Mouse (Mus musculus) liver, embryonic 14.5 days (tissue): ENCODE measurements around the gene Siva1. TPM values are rescaled to one million over a fixed set of nuclear protein-coding genes. Genes with fewer than 3 reads are reported as not detected.

Source experiments
- ATAC-seq: fragments of 200-750 bp; cut with Nextera tagmentation; 2 replicates; pipeline ENCODE4 v1.8.0; 2017; ENCODE audit warnings: moderate number of reproducible peaks, mild to moderate bottlenecking, moderate library complexity; ENCODE audit not compliant: insufficient read depth
- DNase-seq, 3 experiments: peaks; one replicate each; pipeline ENCODE4 v3.0.0-alpha.2; 2012 to 2013; ENCODE audit warnings: low read depth in 3 of 3, low spot score in 3 of 3
- H3K27ac ChIP-seq: fragments of 300-500 bp; sonication (generic); 2 replicates; pipeline ENCODE4 v1.5.1; 2014; ENCODE audit warnings: moderate library complexity, mild to moderate bottlenecking, control low read depth, inconsistent platforms
- H3K27me3 ChIP-seq: fragments of 300-500 bp; sonication (generic); 2 replicates; pipeline ENCODE4 v1.6.1; 2014; ENCODE audit warnings: mild to moderate bottlenecking, low read length, moderate library complexity; ENCODE audit not compliant: control insufficient read depth, insufficient read depth
- H3K36me3 ChIP-seq: fragments of 300-500 bp; sonication (generic); replicated peaks from 2 replicates; pipeline ENCODE4 v1.6.1; 2014; ENCODE audit warnings: low read depth; ENCODE audit not compliant: control insufficient read depth, insufficient read depth
- H3K4me1 ChIP-seq, 2 experiments: fragments of 200-500 bp in 1 of 2; fragments of 300-500 bp in 1 of 2; sonication (generic) in 1 of 2; replicated peaks; 2 replicates each; pipeline ENCODE4 v1.6.1; 2012 to 2014; ENCODE audit warnings: antibody characterized with exemption in 1 of 2, inconsistent platforms in 1 of 2, low read length in 1 of 2; ENCODE audit not compliant: control insufficient read depth in 2 of 2, insufficient read depth in 2 of 2
- H3K4me2 ChIP-seq: fragments of 300-500 bp; sonication (generic); 2 replicates; pipeline ENCODE4 v1.6.1; 2014; ENCODE audit warnings: low read depth, mild to moderate bottlenecking, control low read depth, moderate library complexity
- H3K4me3 ChIP-seq, 2 experiments: fragments of 200-500 bp in 1 of 2; fragments of 300-500 bp in 1 of 2; sonication (generic) in 1 of 2; 2 replicates each; pipeline ENCODE4 v1.5.1; 2012 to 2014; ENCODE audit warnings: low read depth in 2 of 2, low read length in 2 of 2, mild to moderate bottlenecking in 2 of 2, control low read depth in 1 of 2, inconsistent platforms in 1 of 2, moderate library complexity in 1 of 2; ENCODE audit not compliant: insufficient read depth in 1 of 2
- H3K9ac ChIP-seq: fragments of 300-500 bp; sonication (generic); replicated peaks from 2 replicates; pipeline ENCODE4 v1.6.1; 2014; ENCODE audit warnings: mild to moderate bottlenecking, control low read depth, moderate library complexity
- H3K9me3 ChIP-seq: fragments of 300-500 bp; sonication (generic); 2 replicates; pipeline ENCODE4 v1.6.1; 2016; ENCODE audit warnings: low read length, mixed read lengths; ENCODE audit not compliant: control insufficient read depth
- CTCF ChIP-seq: IDR thresholded peaks from 2 replicates; pipeline ENCODE4 v1.5.1; 2016; ENCODE audit warnings: antibody characterized with exemption, low read depth, control low read depth
- EP300 ChIP-seq: IDR thresholded peaks from 2 replicates; pipeline ENCODE4 v1.6.1; 2016; ENCODE audit warnings: antibody characterized with exemption, low read depth
- WGBS: fragments of 180-500 bp; shearing (Covaris S2); extraction: QIAGEN DNeasy Blood & Tissue Kit; methylation state at CpG from one replicate; pipeline ENCODE4 v1.1.7; 2014; ENCODE audit not compliant: insufficient replicate concordance; 5-methylcytosine and 5-hydroxymethylcytosine counted together
- polyA plus RNA-seq, 2 experiments: library from polyadenylated mRNA; depleted of rRNA in 1 of 2; stranded (reverse) in 1 of 2; unstranded in 1 of 2; fragments of >200 nt; fragmentation: Nextera tagmentation in 1 of 2; extraction: Ambion mirVana in 1 of 2; gene quantifications; 2 replicates each; pipeline versions ENCODE4 v1.2.1 to v1.2.3; 2012 to 2014

The Siva1 gene
- polyA plus RNA-seq, 2 experiments: 70.6 to 157 TPM

GRCm38 (mm10) chr12:112644855-112645506, 502 bp downstream of the Siva1 start:
- H3K4me1 ChIP-seq: peaks cover 4 to 15% of the 10 kb centered on the region in 2 experiments
- DNase-seq (no peak), ATAC-seq (peak; percentile 26)
- H3K27me3 ChIP-seq: no peaks in the 10 kb centered on the region
- H3K4me3 ChIP-seq: peak overlapping the region; percentile 77 to 95
- peak; percentile 15; the same call in 1 of the 2 replicates for TF ChIP-seq CTCF
- TF ChIP-seq EP300: no peak
- H3K27ac ChIP-seq: peak overlapping the region; percentile 57
- no peaks in the 10 kb centered on the region for H3K9me3 ChIP-seq
- WGBS: under 1% methylated on average over 75 of the region's 75 CpGs
- peaks cover 13% of the 10 kb centered on the region for H3K36me3 ChIP-seq
- peak overlapping the region; percentile 98 for H3K4me2 ChIP-seq
- peak overlapping the region; percentile 89 for H3K9ac ChIP-seq

- Histone ChIP-seq H3K36me3 (peaks cover 13% of the 10 kb centered on the region), H3K4me2 (peak overlapping the region; percentile 98), H3K9ac (peak overlapping the region; percentile 89), H3K27ac (no peak overlapping the region), H3K4me1 (peaks cover 4 to 15% of the 10 kb centered on the region in 2 experiments), H3K9me3 (no peaks in the 10 kb centered on the region), H3K4me3 (peak overlapping the region; percentile 77 to 95), H3K27me3 (no peaks in the 10 kb centered on the region)
- WGBS: 48% methylated on average over 6 of the region's 6 CpGs
- no peak for TF ChIP-seq CTCF
- TF ChIP-seq EP300: no peak
- ATAC-seq (no peak), DNase-seq (no peak)
Observed at GRCm38 (mm10) chr12:112646139-112646538, 1.7 kb downstream of the Siva1 start.

- Histone ChIP-seq H3K36me3 (peaks cover 13% of the 10 kb centered on the region), H3K4me3 (no peak overlapping the region), H3K9ac (no peak overlapping the region), H3K27ac (no peak overlapping the region), H3K27me3 (no peaks in the 10 kb centered on the region), H3K4me2 (no peak overlapping the region), H3K9me3 (no peaks in the 10 kb centered on the region), H3K4me1 (peaks cover 4 to 15% of the 10 kb centered on the region in 2 experiments)
- ATAC-seq: no peak
- 84% methylated on average over 5 of the region's 5 CpGs for WGBS
- TF ChIP-seq CTCF (no peak), EP300 (no peak)
- no peak for DNase-seq
Observed at GRCm38 (mm10) chr12:112648081-112648480, 3.6 kb downstream of the Siva1 start.

GRCm38 (mm10) chr12:112651778-112652439, 7.4 kb downstream of the Siva1 start:
- no peak overlapping the region for H3K4me2 ChIP-seq
- DNase-seq (no peak), ATAC-seq (no peak)
- H3K9ac ChIP-seq: no peak overlapping the region
- TF ChIP-seq EP300: no peak
- TF ChIP-seq CTCF: no peak
- H3K27ac ChIP-seq: no peak overlapping the region
- peaks cover 26% of the 10 kb centered on the region for H3K36me3 ChIP-seq
- H3K4me3 ChIP-seq: no peak overlapping the region
- no peaks in the 10 kb centered on the region for H3K9me3 ChIP-seq
- no peaks in the 10 kb centered on the region for H3K27me3 ChIP-seq
- 64% methylated on average over 5 of the region's 5 CpGs for WGBS
- no peaks in the 10 kb centered on the region for H3K4me1 ChIP-seq

GRCm38 (mm10) chr12:112653157-112653824, 8.8 kb downstream of the Siva1 start:
- Histone ChIP-seq H3K4me3 (no peak overlapping the region), H3K36me3 (peaks cover 30% of the 10 kb centered on the region), H3K4me2 (no peak overlapping the region), H3K9ac (no peak overlapping the region), H3K9me3 (no peaks in the 10 kb centered on the region), H3K27me3 (no peaks in the 10 kb centered on the region), H3K4me1 (no peaks in the 10 kb centered on the region), H3K27ac (no peak overlapping the region)
- DNase-seq (peak; percentile 59 to 65 (median 61)), ATAC-seq (peak; percentile 57)
- 55% methylated on average over 7 of the region's 7 CpGs for WGBS
- TF ChIP-seq CTCF (peak; percentile 96), EP300 (no peak)
